Mouse (Mus musculus): Measurements from ENCODE around the gene Anpep. TPM values are rescaled to one million over a fixed set of nuclear protein-coding genes. Genes with fewer than 3 reads are reported as not detected.
"Not testable (repeated sequence)": the region's sequence is repeated elsewhere in the genome, so short reads cannot be mapped to it uniquely, and the experiment has no call there.

The Anpep gene
- polyA plus RNA-seq, 1 experiment from 2014 or later: 3.9 TPM

GRCm38 (mm10) chr7:79798606-79799005 is 62.3 kb downstream of the Anpep start:
- no peak for DNase-seq (ENCODE audit: low spot score)
- Histone ChIP-seq H3K9me3 (replicated peaks) (no peaks in the 10 kb centered on the region), H3K36me3 (no peaks in the 10 kb centered on the region), H3K27ac (replicated peaks) (no peak overlapping the region), H3K4me3 (no peak overlapping the region), H3K27me3 (ENCODE audit: low read depth, poor library complexity, severe bottlenecking) (peaks cover 54% of the 10 kb centered on the region), H3K4me1 (peaks cover 12% of the 10 kb centered on the region)
- 27% methylated on average over 5 of the region's 5 CpGs for WGBS

GRCm38 (mm10) chr7:79793688-79794087 is 67.2 kb downstream of the Anpep start, which contains the start of gene Mesp1:
Gene Mesp1, minus strand, starts transcription at chr7:79793788.
- H3K4me1 ChIP-seq: peaks cover 40% of the 10 kb centered on the region
- no peaks in the 10 kb centered on the region for H3K36me3 ChIP-seq
- WGBS: 70% methylated on average over 6 of the region's 6 CpGs
- peak within 1 kb of the TSS; percentile 71; the same call in 1 of the 2 replicates for H3K27ac ChIP-seq (replicated peaks)
- no peaks in the 10 kb centered on the region for H3K9me3 ChIP-seq (replicated peaks)
- H3K27me3 ChIP-seq (ENCODE audit: low read depth, poor library complexity, severe bottlenecking): peaks cover 87% of the 10 kb centered on the region
- no peak for DNase-seq (ENCODE audit: low spot score)
- peak within 1 kb of the TSS; percentile 57 for H3K4me3 ChIP-seq

- DNase-seq (ENCODE audit: low spot score): peak; percentile 69
- Histone ChIP-seq H3K9me3 (replicated peaks) (no peaks in the 10 kb centered on the region), H3K36me3 (no peaks in the 10 kb centered on the region), H3K27ac (replicated peaks) (peak overlapping the region; percentile 71; the same call in 1 of the 2 replicates), H3K4me3 (peak overlapping the region; percentile 57), H3K4me1 (peaks cover 37% of the 10 kb centered on the region), H3K27me3 (ENCODE audit: low read depth, poor library complexity, severe bottlenecking) (peaks cover 86% of the 10 kb centered on the region)
- WGBS: 2% methylated on average over 80 of the region's 80 CpGs
These were observed 68.0 kb downstream of the Anpep start for GRCm38 (mm10) chr7:79792635-79793421.

GRCm38 (mm10) chr7:79789812-79790211 is 71.0 kb downstream of the Anpep start:
- WGBS: 28% methylated on average over 2 of the region's 2 CpGs
- not testable (repeated sequence) for H3K36me3 ChIP-seq; H3K27ac ChIP-seq (replicated peaks); H3K9me3 ChIP-seq (replicated peaks); H3K4me3 ChIP-seq; DNase-seq (ENCODE audit: low spot score)
- Histone ChIP-seq H3K27me3 (ENCODE audit: low read depth, poor library complexity, severe bottlenecking) (peaks cover 82% of the 10 kb centered on the region), H3K4me1 (peaks cover 34% of the 10 kb centered on the region)

- no peaks in the 10 kb centered on the region for H3K9me3 ChIP-seq (replicated peaks)
- no peak overlapping the region for H3K4me3 ChIP-seq
- WGBS: 22% methylated on average over 6 of the region's 6 CpGs
- peaks cover 47% of the 10 kb centered on the region for H3K27me3 ChIP-seq (ENCODE audit: low read depth, poor library complexity, severe bottlenecking)
- no peaks in the 10 kb centered on the region for H3K36me3 ChIP-seq
- DNase-seq (ENCODE audit: low spot score): peak; percentile 60
- H3K27ac ChIP-seq (replicated peaks): no peak overlapping the region
- H3K4me1 ChIP-seq: peaks cover 19% of the 10 kb centered on the region
These were observed 74.6 kb downstream of the Anpep start for GRCm38 (mm10) chr7:79786295-79786694.

GRCm38 (mm10) chr7:79782516-79782855 is 78.4 kb downstream of the Anpep start:
- WGBS: 86% methylated on average over 2 of the region's 2 CpGs
- Histone ChIP-seq H3K27ac (replicated peaks) (no peak overlapping the region), H3K9me3 (replicated peaks) (no peaks in the 10 kb centered on the region), H3K36me3 (no peaks in the 10 kb centered on the region), H3K27me3 (ENCODE audit: low read depth, poor library complexity, severe bottlenecking) (peaks cover 16% of the 10 kb centered on the region), H3K4me1 (peaks cover 15% of the 10 kb centered on the region), H3K4me3 (no peak overlapping the region)
- no peak for DNase-seq (ENCODE audit: low spot score)

- DNase-seq (ENCODE audit: low spot score): no peak
- no peaks in the 10 kb centered on the region for H3K9me3 ChIP-seq (replicated peaks)
- H3K27me3 ChIP-seq (ENCODE audit: low read depth, poor library complexity, severe bottlenecking): peaks cover 11% of the 10 kb centered on the region; the same call in 1 of the 2 replicates
- WGBS: 78% methylated on average over 11 of the region's 11 CpGs
- H3K27ac ChIP-seq (replicated peaks): no peak overlapping the region
- no peaks in the 10 kb centered on the region for H3K36me3 ChIP-seq
- no peak overlapping the region for H3K4me3 ChIP-seq
- peaks cover 15% of the 10 kb centered on the region for H3K4me1 ChIP-seq
These were observed 78.9 kb downstream of the Anpep start for GRCm38 (mm10) chr7:79781826-79782515.

- H3K27me3 ChIP-seq (ENCODE audit: low read depth, poor library complexity, severe bottlenecking): peaks cover 8% of the 10 kb centered on the region; the same call in 1 of the 2 replicates
- DNase-seq (ENCODE audit: low spot score): peak; percentile 75
- 31% methylated on average over 16 of the region's 16 CpGs for WGBS
- H3K4me1 ChIP-seq: peaks cover 13% of the 10 kb centered on the region
- H3K27ac ChIP-seq (replicated peaks): no peak overlapping the region
- H3K4me3 ChIP-seq: peak overlapping the region; percentile 39
- H3K9me3 ChIP-seq (replicated peaks): no peaks in the 10 kb centered on the region
- no peaks in the 10 kb centered on the region for H3K36me3 ChIP-seq
These were observed 79.9 kb downstream of the Anpep start for GRCm38 (mm10) chr7:79780647-79781626.

Other genes starting within 250 kb of the Anpep start
- 0.55 and 0.81 TPM in 2 replicates for gene Rhcg, start 243.4 kb downstream of the Anpep start, polyA plus RNA-seq (2016; fragmentation: Nextera tagmentation; extraction: Ambion mirVana)
- gene Ticrr, start 200.9 kb downstream of the Anpep start, polyA plus RNA-seq (2016; fragmentation: Nextera tagmentation; extraction: Ambion mirVana): 14.4 and 15.4 TPM in 2 replicates
- gene Kif7, start 145.3 kb downstream of the Anpep start, polyA plus RNA-seq (2016; fragmentation: Nextera tagmentation; extraction: Ambion mirVana): 5.6 and 6.0 TPM in 2 replicates
- 0.04 and 0.10 TPM in 2 replicates for gene Plin1, start 128.2 kb downstream of the Anpep start, polyA plus RNA-seq (2016; fragmentation: Nextera tagmentation; extraction: Ambion mirVana)
- gene Pex11a, start 117.9 kb downstream of the Anpep start, polyA plus RNA-seq (2016; fragmentation: Nextera tagmentation; extraction: Ambion mirVana): 9.0 and 9.3 TPM in 2 replicates
- 0.12 and 0.22 TPM in 2 replicates for gene Wdr93, start 117.9 kb downstream of the Anpep start, polyA plus RNA-seq (2016; fragmentation: Nextera tagmentation; extraction: Ambion mirVana)
- gene Mesp1, start 67.3 kb downstream of the Anpep start, polyA plus RNA-seq (2016; fragmentation: Nextera tagmentation; extraction: Ambion mirVana): 0.12 TPM in 1 of 2 replicates, not detected in the other
- gene Mesp2, start 50.3 kb downstream of the Anpep start, polyA plus RNA-seq (2016; fragmentation: Nextera tagmentation; extraction: Ambion mirVana): 0.53 and 0.61 TPM in 2 replicates
- gene Ap3s2, start 59.6 kb upstream of the Anpep start, polyA plus RNA-seq (2016; fragmentation: Nextera tagmentation; extraction: Ambion mirVana): 52.3 and 55.1 TPM in 2 replicates
- 24.0 and 24.5 TPM in 2 replicates for gene Arpin, start 74.3 kb upstream of the Anpep start, polyA plus RNA-seq (2016; fragmentation: Nextera tagmentation; extraction: Ambion mirVana)
- 32.7 and 34.2 TPM in 2 replicates for gene Zfp710, start 163.8 kb upstream of the Anpep start, polyA plus RNA-seq (2016; fragmentation: Nextera tagmentation; extraction: Ambion mirVana)

All from midbrain, embryonic 10.5 days (tissue).